Mouse (Mus musculus) liver, embryonic 14.5 days (tissue): ENCODE measurements at regions not wholly inside any gene's neighbourhood (a gene's known extent, or its start where the extent isn't known, plus 50 kb on each side); places are given as distances from the start of the nearest gene placed in this dataset.

Experiments
- ATAC-seq: fragments of 200-750 bp; cut with Nextera tagmentation; 2 replicates; pipeline ENCODE4 v1.8.0; 2017; ENCODE audit warnings: moderate number of reproducible peaks, mild to moderate bottlenecking, moderate library complexity; ENCODE audit not compliant: insufficient read depth
- DNase-seq, 3 experiments: peaks; one replicate each; pipeline ENCODE4 v3.0.0-alpha.2; 2012 to 2013; ENCODE audit warnings: low read depth in 3 of 3, low spot score in 3 of 3
- H3K27ac ChIP-seq: fragments of 300-500 bp; sonication (generic); 2 replicates; pipeline ENCODE4 v1.5.1; 2014; ENCODE audit warnings: moderate library complexity, mild to moderate bottlenecking, control low read depth, inconsistent platforms
- H3K27me3 ChIP-seq: fragments of 300-500 bp; sonication (generic); 2 replicates; pipeline ENCODE4 v1.6.1; 2014; ENCODE audit warnings: mild to moderate bottlenecking, low read length, moderate library complexity; ENCODE audit not compliant: control insufficient read depth, insufficient read depth
- H3K36me3 ChIP-seq: fragments of 300-500 bp; sonication (generic); replicated peaks from 2 replicates; pipeline ENCODE4 v1.6.1; 2014; ENCODE audit warnings: low read depth; ENCODE audit not compliant: control insufficient read depth, insufficient read depth
- H3K4me1 ChIP-seq, 2 experiments: fragments of 200-500 bp in 1 of 2; fragments of 300-500 bp in 1 of 2; sonication (generic) in 1 of 2; replicated peaks; 2 replicates each; pipeline ENCODE4 v1.6.1; 2012 to 2014; ENCODE audit warnings: antibody characterized with exemption in 1 of 2, inconsistent platforms in 1 of 2, low read length in 1 of 2; ENCODE audit not compliant: control insufficient read depth in 2 of 2, insufficient read depth in 2 of 2
- H3K4me2 ChIP-seq: fragments of 300-500 bp; sonication (generic); 2 replicates; pipeline ENCODE4 v1.6.1; 2014; ENCODE audit warnings: low read depth, mild to moderate bottlenecking, control low read depth, moderate library complexity
- H3K4me3 ChIP-seq, 2 experiments: fragments of 200-500 bp in 1 of 2; fragments of 300-500 bp in 1 of 2; sonication (generic) in 1 of 2; 2 replicates each; pipeline ENCODE4 v1.5.1; 2012 to 2014; ENCODE audit warnings: low read depth in 2 of 2, low read length in 2 of 2, mild to moderate bottlenecking in 2 of 2, control low read depth in 1 of 2, inconsistent platforms in 1 of 2, moderate library complexity in 1 of 2; ENCODE audit not compliant: insufficient read depth in 1 of 2
- H3K9ac ChIP-seq: fragments of 300-500 bp; sonication (generic); replicated peaks from 2 replicates; pipeline ENCODE4 v1.6.1; 2014; ENCODE audit warnings: mild to moderate bottlenecking, control low read depth, moderate library complexity
- H3K9me3 ChIP-seq: fragments of 300-500 bp; sonication (generic); 2 replicates; pipeline ENCODE4 v1.6.1; 2016; ENCODE audit warnings: low read length, mixed read lengths; ENCODE audit not compliant: control insufficient read depth
- CTCF ChIP-seq: IDR thresholded peaks from 2 replicates; pipeline ENCODE4 v1.5.1; 2016; ENCODE audit warnings: antibody characterized with exemption, low read depth, control low read depth
- EP300 ChIP-seq: IDR thresholded peaks from 2 replicates; pipeline ENCODE4 v1.6.1; 2016; ENCODE audit warnings: antibody characterized with exemption, low read depth
- WGBS: fragments of 180-500 bp; shearing (Covaris S2); extraction: QIAGEN DNeasy Blood & Tissue Kit; methylation state at CpG from one replicate; pipeline ENCODE4 v1.1.7; 2014; ENCODE audit not compliant: insufficient replicate concordance; 5-methylcytosine and 5-hydroxymethylcytosine counted together

DNA sequence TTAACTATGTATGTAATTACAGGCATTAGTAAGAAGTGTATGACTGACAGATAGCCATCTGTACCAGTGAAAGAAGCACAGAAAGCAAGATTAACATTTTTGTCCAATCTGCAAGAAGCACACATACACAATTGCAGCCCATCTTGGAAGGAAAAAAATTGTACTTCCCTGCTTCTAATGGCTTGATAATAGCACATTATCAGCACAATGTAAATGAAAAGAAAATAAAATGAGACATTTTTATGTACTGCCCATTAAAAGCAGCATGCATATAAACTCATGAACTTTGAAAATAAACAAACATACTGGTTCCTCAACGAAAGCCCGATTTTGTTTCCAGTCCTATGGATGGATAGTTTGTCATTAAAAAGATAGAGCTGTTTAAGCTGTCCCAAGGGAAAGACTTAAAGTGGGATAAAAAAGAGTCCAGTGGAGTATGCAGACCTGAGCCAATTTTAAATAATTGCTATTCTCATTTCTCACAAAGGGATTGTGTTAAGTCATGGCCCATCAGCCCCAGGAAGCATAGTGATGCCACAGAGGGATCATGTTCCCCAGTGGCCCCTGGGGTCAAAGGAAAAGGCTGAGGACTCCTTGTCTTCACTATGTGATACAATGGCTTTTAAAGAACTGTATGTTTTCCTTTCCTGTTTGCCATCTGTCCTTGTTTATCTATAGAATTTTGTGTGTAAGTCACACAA lies 222.0 kb upstream of the Cdh11 start:
- Histone ChIP-seq H3K4me2 (no peak overlapping the region), H3K27ac (no peak overlapping the region), H3K4me3 (no peak overlapping the region), H3K9ac (no peak overlapping the region), H3K9me3 (no peaks in the 10 kb centered on the region), H3K27me3 (no peaks in the 10 kb centered on the region), H3K36me3 (no peaks in the 10 kb centered on the region), H3K4me1 (no peaks in the 10 kb centered on the region)
- DNase-seq (no peak), ATAC-seq (no peak)
- WGBS, result 63% methylated on average over 2 of the region's 2 CpGs
- TF ChIP-seq CTCF (no peak), EP300 (no peak)

GRCm38 (mm10) chr8:103019121-103019520 lies 233.7 kb upstream of the Cdh11 start:
- Histone ChIP-seq H3K27ac (no peak overlapping the region), H3K9ac (no peak overlapping the region), H3K36me3 (no peaks in the 10 kb centered on the region), H3K4me1 (no peaks in the 10 kb centered on the region), H3K4me2 (no peak overlapping the region), H3K4me3 (no peak overlapping the region), H3K27me3 (no peaks in the 10 kb centered on the region), H3K9me3 (no peaks in the 10 kb centered on the region)
- WGBS, result 61% methylated on average over 4 of the region's 4 CpGs
- TF ChIP-seq CTCF, result no peak
- no peak for TF ChIP-seq EP300
- DNase-seq (no peak), ATAC-seq (no peak)

DNA sequence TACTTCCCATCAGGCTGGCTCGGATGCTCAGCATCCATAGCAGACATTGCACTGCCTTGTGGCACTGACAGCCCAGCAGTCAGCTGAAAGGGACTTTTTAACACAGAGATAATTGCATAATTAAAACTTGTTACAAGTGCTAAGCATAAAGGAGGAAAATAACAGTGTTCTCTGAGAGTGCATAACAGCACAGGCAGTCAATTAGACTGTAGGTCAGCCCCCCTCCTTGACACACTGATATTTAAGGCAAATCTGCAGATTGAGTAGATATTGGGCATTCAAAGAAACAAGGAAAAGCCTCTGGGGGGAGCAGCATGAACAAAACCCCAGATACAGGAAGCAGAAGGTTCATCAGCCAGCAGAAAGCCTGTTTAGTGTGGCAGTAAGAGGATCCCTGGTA lies 237.8 kb upstream of the Cdh11 start:
- 40% methylated on average over 1 of the region's 1 CpGs for WGBS
- Histone ChIP-seq H3K9me3 (no peaks in the 10 kb centered on the region), H3K9ac (no peak overlapping the region), H3K27ac (no peak overlapping the region), H3K4me1 (no peaks in the 10 kb centered on the region), H3K27me3 (no peaks in the 10 kb centered on the region), H3K36me3 (no peaks in the 10 kb centered on the region), H3K4me2 (no peak overlapping the region), H3K4me3 (no peak overlapping the region)
- DNase-seq (no peak), ATAC-seq (no peak)
- TF ChIP-seq EP300 (no peak), CTCF (no peak)

DNA sequence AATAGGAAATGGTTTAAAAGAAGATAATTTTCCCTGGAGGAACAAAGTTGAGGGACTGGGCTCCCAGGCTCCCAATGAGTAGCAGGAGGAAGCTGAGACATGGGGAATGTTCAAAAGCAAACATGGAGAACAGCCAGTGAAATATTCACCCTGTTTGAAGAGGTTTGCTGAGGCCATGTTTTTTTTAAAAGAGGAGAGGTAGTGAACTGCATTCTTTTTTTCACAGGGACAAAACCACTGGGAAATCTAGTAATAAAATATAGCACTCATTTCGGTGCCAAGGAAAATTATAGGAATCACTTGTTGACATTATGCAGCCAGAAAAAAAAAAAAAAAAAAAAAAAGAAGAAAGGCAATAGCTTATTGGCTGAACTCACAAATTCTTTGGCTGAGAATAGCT lies 246.3 kb upstream of the Cdh11 start:
- Histone ChIP-seq H3K4me2 (no peak overlapping the region), H3K9ac (no peak overlapping the region), H3K9me3 (no peaks in the 10 kb centered on the region), H3K27me3 (no peaks in the 10 kb centered on the region), H3K4me3 (no peak overlapping the region), H3K27ac (no peak overlapping the region), H3K36me3 (no peaks in the 10 kb centered on the region), H3K4me1 (no peaks in the 10 kb centered on the region)
- TF ChIP-seq CTCF (no peak), EP300 (no peak)
- DNase-seq (no peak), ATAC-seq (no peak)
- WGBS, result 38% methylated on average over 1 of the region's 1 CpGs

DNA sequence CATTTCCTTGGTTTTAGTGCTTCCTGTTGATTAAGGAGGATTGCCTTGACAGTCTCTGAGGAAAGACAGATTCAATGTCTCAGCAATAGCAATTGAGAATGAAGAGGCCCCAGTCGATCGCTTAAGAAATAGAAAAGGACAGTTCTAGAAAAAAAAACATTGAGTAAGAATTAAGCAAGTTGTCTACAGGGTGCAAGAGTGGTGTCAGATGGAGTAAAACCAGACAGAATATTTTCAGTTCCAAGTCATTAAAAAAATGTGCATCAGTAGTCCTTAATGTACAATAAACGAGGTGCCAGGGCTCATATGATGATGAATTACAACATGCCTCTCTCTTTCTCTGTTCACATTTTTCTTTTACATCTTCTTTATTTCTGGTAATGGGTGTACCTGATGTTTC lies 248.5 kb upstream of the Cdh11 start:
- Histone ChIP-seq H3K4me3 (no peak overlapping the region), H3K4me1 (no peaks in the 10 kb centered on the region), H3K27me3 (no peaks in the 10 kb centered on the region), H3K4me2 (no peak overlapping the region), H3K9me3 (no peaks in the 10 kb centered on the region), H3K27ac (no peak overlapping the region), H3K9ac (no peak overlapping the region), H3K36me3 (no peaks in the 10 kb centered on the region)
- no peak for DNase-seq
- ATAC-seq, result no peak
- no peak for TF ChIP-seq EP300
- no peak for TF ChIP-seq CTCF
- 32% methylated on average over 3 of the region's 3 CpGs for WGBS
